Mouse (Mus musculus) hindbrain, embryonic 15.5 days (tissue): ENCODE measurements at regions not wholly inside any gene's neighbourhood (a gene's known extent, or its start where the extent isn't known, plus 50 kb on each side); places are given as distances from the start of the nearest gene placed in this dataset.

Experiments
- ATAC-seq: fragments of 200-750 bp; cut with Nextera tagmentation; 2 replicates; pipeline ENCODE4 v1.8.0; 2017; ENCODE audit warnings: low read depth, moderate number of reproducible peaks, moderate TSS enrichment; ENCODE audit not compliant: low FRiP score
- H3K27ac ChIP-seq: fragments of 300-500 bp; sonication (generic); replicated peaks from 2 replicates; pipeline ENCODE4 v1.5.1; 2015; ENCODE audit warnings: mild to moderate bottlenecking, inconsistent platforms
- H3K27me3 ChIP-seq: fragments of 300-500 bp; sonication (generic); 2 replicates; pipeline ENCODE4 v1.6.1; 2015; ENCODE audit warnings: control low read depth, inconsistent platforms
- H3K36me3 ChIP-seq: fragments of 300-500 bp; sonication (generic); 2 replicates; pipeline ENCODE4 v1.6.1; 2015; ENCODE audit warnings: control low read depth, inconsistent platforms
- H3K4me1 ChIP-seq: fragments of 300-500 bp; sonication (generic); replicated peaks from 2 replicates; pipeline ENCODE4 v1.6.1; 2015; ENCODE audit warnings: control low read depth, inconsistent platforms
- H3K4me2 ChIP-seq: fragments of 300-500 bp; sonication (generic); 2 replicates; pipeline ENCODE4 v1.6.1; 2015; ENCODE audit warnings: moderate library complexity, mild to moderate bottlenecking, inconsistent platforms
- H3K4me3 ChIP-seq: fragments of 300-500 bp; sonication (generic); 2 replicates; pipeline ENCODE4 v1.5.1; 2015; ENCODE audit warnings: mild to moderate bottlenecking, inconsistent platforms
- H3K9ac ChIP-seq: fragments of 300-500 bp; sonication (generic); 2 replicates; pipeline ENCODE4 v1.6.1; 2015; ENCODE audit warnings: inconsistent platforms
- H3K9me3 ChIP-seq: fragments of 300-500 bp; sonication (generic); 2 replicates; pipeline ENCODE4 v1.6.1; 2016; ENCODE audit warnings: control low read depth, inconsistent platforms
- WGBS: fragments of 180-500 bp; shearing (Covaris S2); methylation state at CpG from one replicate; pipeline ENCODE4 v1.1.7; 2015; 5-methylcytosine and 5-hydroxymethylcytosine counted together

GRCm38 (mm10) chr11:24226755-24227154 lies 148.9 kb downstream of the Bcl11a start:
- H3K27ac ChIP-seq: no peak overlapping the region
- WGBS: 81% methylated on average over 3 of the region's 3 CpGs
- H3K36me3 ChIP-seq: no peaks in the 10 kb centered on the region
- H3K9ac ChIP-seq: no peak overlapping the region
- H3K4me2 ChIP-seq: no peak overlapping the region
- H3K4me1 ChIP-seq: no peaks in the 10 kb centered on the region
- H3K4me3 ChIP-seq: no peak overlapping the region
- no peaks in the 10 kb centered on the region for H3K27me3 ChIP-seq
- no peak for ATAC-seq
- H3K9me3 ChIP-seq: no peaks in the 10 kb centered on the region

DNA sequence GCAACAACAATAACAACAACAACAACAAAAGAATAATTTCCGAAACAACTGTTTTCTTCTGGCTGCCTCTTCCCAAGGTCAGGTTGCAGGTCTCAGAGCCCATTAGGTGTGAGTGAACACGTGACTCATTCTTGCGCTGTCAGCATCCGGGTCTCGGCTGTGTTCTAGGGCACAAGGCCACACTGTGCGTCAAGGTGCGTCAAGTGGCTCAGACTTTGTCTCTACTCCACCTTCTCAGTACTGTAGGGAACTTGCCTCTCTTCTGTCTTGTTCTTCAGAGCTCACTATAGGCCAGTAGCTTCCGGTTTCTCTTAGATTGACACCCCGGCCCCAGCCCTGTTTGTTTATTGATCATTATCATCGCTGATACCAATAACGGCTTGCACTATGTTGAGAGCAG lies 155.5 kb downstream of the Bcl11a start:
- H3K4me1 ChIP-seq: no peaks in the 10 kb centered on the region
- no peak overlapping the region for H3K4me3 ChIP-seq
- 89% methylated on average over 11 of the region's 11 CpGs for WGBS
- no peaks in the 10 kb centered on the region for H3K27me3 ChIP-seq
- H3K27ac ChIP-seq: no peak overlapping the region
- H3K9me3 ChIP-seq: no peaks in the 10 kb centered on the region
- H3K9ac ChIP-seq: no peak overlapping the region
- ATAC-seq: no peak
- no peak overlapping the region for H3K4me2 ChIP-seq
- H3K36me3 ChIP-seq: no peaks in the 10 kb centered on the region

- Histone ChIP-seq H3K36me3 (no peaks in the 10 kb centered on the region), H3K27me3 (no peaks in the 10 kb centered on the region), H3K27ac (no peak overlapping the region), H3K9ac (no peak overlapping the region), H3K4me3 (no peak overlapping the region), H3K4me1 (no peaks in the 10 kb centered on the region), H3K4me2 (no peak overlapping the region), H3K9me3 (no peaks in the 10 kb centered on the region)
- WGBS: 81% methylated on average over 9 of the region's 9 CpGs
- ATAC-seq: no peak
These were observed 156.0 kb downstream of the Bcl11a start for GRCm38 (mm10) chr11:24233821-24234220.

GRCm38 (mm10) chr11:24234422-24234821 lies 156.6 kb downstream of the Bcl11a start:
- Histone ChIP-seq H3K4me3 (no peak overlapping the region), H3K9ac (no peak overlapping the region), H3K27me3 (no peaks in the 10 kb centered on the region), H3K9me3 (no peaks in the 10 kb centered on the region), H3K4me2 (no peak overlapping the region), H3K36me3 (no peaks in the 10 kb centered on the region), H3K4me1 (no peaks in the 10 kb centered on the region), H3K27ac (no peak overlapping the region)
- ATAC-seq: no peak
- 62% methylated on average over 3 of the region's 3 CpGs for WGBS

DNA sequence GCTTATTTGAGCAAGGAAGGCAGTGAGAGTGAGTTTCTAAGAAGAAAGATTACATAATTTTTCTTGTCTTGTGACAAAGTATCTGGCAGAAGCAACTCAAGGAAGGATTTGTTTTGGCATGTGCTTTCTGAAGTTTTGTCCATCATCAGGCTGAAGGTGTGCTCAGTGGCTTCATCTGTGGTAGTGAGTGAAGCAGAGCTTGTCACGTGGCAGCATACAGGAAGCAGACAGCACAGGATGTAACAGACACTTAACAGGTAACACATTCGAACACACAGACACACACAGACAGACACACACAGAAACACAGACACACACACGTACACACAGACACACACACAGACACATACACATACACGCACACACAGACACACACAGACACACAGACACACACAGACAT lies 157.5 kb downstream of the Bcl11a start:
- no peaks in the 10 kb centered on the region for H3K9me3 ChIP-seq
- no peak overlapping the region for H3K9ac ChIP-seq
- H3K27me3 ChIP-seq: no peaks in the 10 kb centered on the region
- H3K4me1 ChIP-seq: no peaks in the 10 kb centered on the region
- H3K4me2 ChIP-seq: no peak overlapping the region
- no peak for ATAC-seq
- H3K27ac ChIP-seq: no peak overlapping the region
- WGBS: 80% methylated on average over 4 of the region's 4 CpGs
- no peak overlapping the region for H3K4me3 ChIP-seq
- no peaks in the 10 kb centered on the region for H3K36me3 ChIP-seq

DNA sequence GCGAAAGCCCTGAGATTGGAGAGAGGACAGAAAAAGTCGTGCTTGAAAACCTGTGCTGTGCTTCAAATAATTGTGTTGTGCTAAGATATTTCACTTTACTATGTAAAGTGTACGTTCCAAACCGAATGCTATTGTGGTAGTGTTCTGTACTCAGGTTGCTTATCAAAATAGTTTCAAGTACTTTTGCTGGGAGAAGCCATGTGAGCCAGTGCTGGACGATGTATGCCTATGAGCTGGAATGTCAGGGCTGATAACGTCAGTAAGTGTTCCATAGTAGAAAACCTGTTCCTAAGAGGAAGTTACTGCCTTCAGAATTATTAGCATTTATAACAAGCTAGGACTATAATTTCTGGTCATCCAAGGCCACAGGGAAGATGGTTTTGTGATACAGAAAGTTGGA lies 161.8 kb downstream of the Bcl11a start:
- no peaks in the 10 kb centered on the region for H3K36me3 ChIP-seq
- 90% methylated on average over 6 of the region's 6 CpGs for WGBS
- H3K4me3 ChIP-seq: no peak overlapping the region
- no peak overlapping the region for H3K9ac ChIP-seq
- no peaks in the 10 kb centered on the region for H3K27me3 ChIP-seq
- H3K27ac ChIP-seq: no peak overlapping the region
- H3K9me3 ChIP-seq: no peaks in the 10 kb centered on the region
- H3K4me2 ChIP-seq: no peak overlapping the region
- ATAC-seq: no peak
- no peaks in the 10 kb centered on the region for H3K4me1 ChIP-seq

DNA sequence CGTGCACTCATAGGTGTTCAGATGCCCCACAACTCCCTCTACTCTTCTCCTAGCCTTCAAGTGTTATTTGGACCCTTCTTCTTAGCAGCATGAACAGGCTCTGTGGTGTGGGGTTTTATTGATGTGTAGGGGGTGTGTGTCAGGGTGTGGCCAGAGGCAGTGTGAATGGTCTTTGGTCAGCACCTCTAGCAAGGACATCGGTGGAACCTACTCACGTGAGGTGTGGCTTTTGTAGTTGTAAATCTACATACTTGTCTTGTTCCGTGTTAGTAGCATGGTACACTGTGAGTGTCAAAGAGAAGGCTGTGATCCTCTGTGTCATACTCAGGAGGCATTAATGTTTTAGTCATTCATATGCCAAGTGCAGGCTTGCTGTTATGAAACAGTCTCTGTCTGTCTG lies 164.2 kb downstream of the Bcl11a start:
- H3K4me1 ChIP-seq: no peaks in the 10 kb centered on the region
- no peaks in the 10 kb centered on the region for H3K36me3 ChIP-seq
- no peaks in the 10 kb centered on the region for H3K9me3 ChIP-seq
- no peak overlapping the region for H3K4me3 ChIP-seq
- ATAC-seq: no peak
- no peak overlapping the region for H3K27ac ChIP-seq
- H3K27me3 ChIP-seq: no peaks in the 10 kb centered on the region
- 86% methylated on average over 4 of the region's 4 CpGs for WGBS
- no peak overlapping the region for H3K9ac ChIP-seq
- H3K4me2 ChIP-seq: no peak overlapping the region

DNA sequence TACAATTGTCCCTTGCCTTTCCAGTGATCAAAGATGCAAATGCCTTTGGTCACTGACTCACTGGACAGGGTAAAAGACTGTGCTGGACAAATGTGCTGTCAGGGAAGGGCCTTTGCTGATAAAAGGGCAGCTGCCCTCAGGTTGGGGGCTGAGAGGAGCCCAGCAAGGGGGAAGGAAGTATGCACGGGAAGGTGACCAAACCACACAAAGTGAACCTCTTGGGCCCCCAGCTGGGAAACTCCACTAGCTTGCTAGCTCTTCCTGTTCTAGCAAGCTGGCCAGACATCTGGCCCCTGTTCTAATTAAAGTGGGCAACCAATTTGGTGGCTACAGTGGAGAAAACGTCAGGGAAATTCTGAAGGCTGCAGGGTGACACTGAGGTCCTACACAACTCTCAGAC lies 165.0 kb downstream of the Bcl11a start:
- H3K27ac ChIP-seq: no peak overlapping the region
- no peak for ATAC-seq
- H3K9ac ChIP-seq: no peak overlapping the region
- WGBS: 24% methylated on average over 2 of the region's 2 CpGs
- no peak overlapping the region for H3K4me2 ChIP-seq
- no peak overlapping the region for H3K4me3 ChIP-seq
- no peaks in the 10 kb centered on the region for H3K9me3 ChIP-seq
- H3K36me3 ChIP-seq: no peaks in the 10 kb centered on the region
- no peaks in the 10 kb centered on the region for H3K27me3 ChIP-seq
- no peaks in the 10 kb centered on the region for H3K4me1 ChIP-seq

- no peak overlapping the region for H3K4me3 ChIP-seq
- no peak overlapping the region for H3K4me2 ChIP-seq
- H3K27me3 ChIP-seq: no peaks in the 10 kb centered on the region
- no peaks in the 10 kb centered on the region for H3K36me3 ChIP-seq
- WGBS: 82% methylated on average over 4 of the region's 4 CpGs
- no peaks in the 10 kb centered on the region for H3K9me3 ChIP-seq
- H3K4me1 ChIP-seq: no peaks in the 10 kb centered on the region
- ATAC-seq: no peak
- no peak overlapping the region for H3K27ac ChIP-seq
- no peak overlapping the region for H3K9ac ChIP-seq
These were observed 167.5 kb downstream of the Bcl11a start for GRCm38 (mm10) chr11:24245390-24245789.

DNA sequence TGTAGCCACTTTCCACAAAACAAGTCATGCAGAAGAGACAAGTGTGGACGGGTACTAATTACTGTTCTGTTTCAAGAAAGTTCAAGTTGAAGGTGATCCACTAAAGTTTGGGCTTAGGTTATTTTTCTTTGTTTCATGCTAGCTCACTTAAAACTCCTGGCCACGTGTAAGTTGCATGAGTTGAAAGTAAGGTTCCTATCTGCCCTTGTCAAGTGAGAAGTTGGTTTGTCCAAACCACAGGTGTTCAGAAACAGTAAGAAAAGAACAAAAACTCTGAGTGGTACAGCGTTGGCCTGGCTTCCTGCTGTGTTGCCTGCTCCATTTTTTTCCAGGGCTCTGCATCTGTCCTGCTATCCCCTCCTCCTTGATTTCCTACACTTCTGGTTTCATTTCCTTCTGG lies 168.5 kb downstream of the Bcl11a start:
- 73% methylated on average over 3 of the region's 3 CpGs for WGBS
- Histone ChIP-seq H3K4me1 (no peaks in the 10 kb centered on the region), H3K27ac (no peak overlapping the region), H3K4me2 (no peak overlapping the region), H3K4me3 (no peak overlapping the region), H3K27me3 (no peaks in the 10 kb centered on the region), H3K36me3 (no peaks in the 10 kb centered on the region), H3K9ac (no peak overlapping the region), H3K9me3 (no peaks in the 10 kb centered on the region)
- no peak for ATAC-seq

DNA sequence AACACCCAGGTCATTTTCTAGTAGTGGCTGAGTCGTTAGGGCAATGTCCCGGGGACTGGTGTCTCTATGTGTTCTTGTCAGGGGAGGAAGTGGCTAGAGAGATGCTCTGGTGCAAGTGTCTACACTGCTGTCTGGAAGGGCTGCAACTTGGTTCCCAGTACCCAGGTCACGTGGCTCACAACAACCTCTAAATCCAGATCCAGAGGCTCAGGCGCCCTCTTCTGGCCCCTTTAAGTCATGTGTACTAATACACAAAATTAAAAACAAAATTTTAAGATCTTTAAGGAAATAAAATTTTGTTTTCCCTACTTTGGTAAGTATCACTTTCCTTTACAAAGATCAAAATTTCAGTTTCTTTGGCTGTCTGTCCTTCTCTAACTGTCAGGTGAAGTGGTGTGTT lies 169.4 kb downstream of the Bcl11a start:
- ATAC-seq: no peak
- Histone ChIP-seq H3K4me3 (no peak overlapping the region), H3K27ac (no peak overlapping the region), H3K4me1 (no peaks in the 10 kb centered on the region), H3K36me3 (no peaks in the 10 kb centered on the region), H3K9me3 (no peaks in the 10 kb centered on the region), H3K27me3 (no peaks in the 10 kb centered on the region), H3K9ac (no peak overlapping the region), H3K4me2 (no peak overlapping the region)
- WGBS: 94% methylated on average over 4 of the region's 4 CpGs

DNA sequence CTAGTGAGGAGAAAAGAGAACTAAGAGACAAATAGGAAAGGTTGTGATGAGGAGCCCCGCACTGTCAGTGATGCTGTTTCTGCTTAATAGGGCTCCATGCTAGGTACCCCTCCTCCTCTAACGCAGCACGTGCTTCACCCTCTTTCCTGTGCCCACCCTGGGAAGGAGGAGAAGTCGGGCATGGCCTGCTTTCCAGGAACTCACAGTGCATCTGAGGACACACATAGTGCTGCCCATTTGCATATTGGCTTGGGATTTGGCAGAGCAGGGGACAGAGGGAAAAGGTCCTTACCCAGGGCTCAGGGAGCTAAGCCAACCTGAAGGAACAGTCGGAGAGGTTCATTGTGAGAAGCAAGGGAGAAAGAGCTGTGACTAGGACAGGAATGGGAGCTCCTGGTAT lies 173.7 kb downstream of the Bcl11a start:
- Histone ChIP-seq H3K4me3 (no peak overlapping the region), H3K27me3 (no peaks in the 10 kb centered on the region), H3K36me3 (no peaks in the 10 kb centered on the region), H3K9ac (no peak overlapping the region), H3K27ac (no peak overlapping the region), H3K4me1 (no peaks in the 10 kb centered on the region), H3K4me2 (no peak overlapping the region), H3K9me3 (no peaks in the 10 kb centered on the region)
- ATAC-seq: no peak
- WGBS: 61% methylated on average over 5 of the region's 5 CpGs

GRCm38 (mm10) chr11:24255201-24256060 lies 177.6 kb downstream of the Bcl11a start:
- H3K36me3 ChIP-seq: no peaks in the 10 kb centered on the region
- ATAC-seq: no peak
- H3K9ac ChIP-seq: no peak overlapping the region

More at GRCm38 (mm10) chr11:24255201-24256060, 177.6 kb downstream of the Bcl11a start:
- Histone ChIP-seq H3K9me3 (no peaks in the 10 kb centered on the region), H3K27me3 (no peaks in the 10 kb centered on the region), H3K4me3 (no peak overlapping the region), H3K27ac (no peak overlapping the region), H3K4me2 (no peak overlapping the region), H3K4me1 (no peaks in the 10 kb centered on the region)
- 88% methylated on average over 22 of the region's 22 CpGs for WGBS
